Mouse (Mus musculus): ENCODE results near the gene Tmem107.
A peak's percentile ranks its signal among the peaks of the same experiment; 100 is the strongest.

The Tmem107 gene

DNA sequence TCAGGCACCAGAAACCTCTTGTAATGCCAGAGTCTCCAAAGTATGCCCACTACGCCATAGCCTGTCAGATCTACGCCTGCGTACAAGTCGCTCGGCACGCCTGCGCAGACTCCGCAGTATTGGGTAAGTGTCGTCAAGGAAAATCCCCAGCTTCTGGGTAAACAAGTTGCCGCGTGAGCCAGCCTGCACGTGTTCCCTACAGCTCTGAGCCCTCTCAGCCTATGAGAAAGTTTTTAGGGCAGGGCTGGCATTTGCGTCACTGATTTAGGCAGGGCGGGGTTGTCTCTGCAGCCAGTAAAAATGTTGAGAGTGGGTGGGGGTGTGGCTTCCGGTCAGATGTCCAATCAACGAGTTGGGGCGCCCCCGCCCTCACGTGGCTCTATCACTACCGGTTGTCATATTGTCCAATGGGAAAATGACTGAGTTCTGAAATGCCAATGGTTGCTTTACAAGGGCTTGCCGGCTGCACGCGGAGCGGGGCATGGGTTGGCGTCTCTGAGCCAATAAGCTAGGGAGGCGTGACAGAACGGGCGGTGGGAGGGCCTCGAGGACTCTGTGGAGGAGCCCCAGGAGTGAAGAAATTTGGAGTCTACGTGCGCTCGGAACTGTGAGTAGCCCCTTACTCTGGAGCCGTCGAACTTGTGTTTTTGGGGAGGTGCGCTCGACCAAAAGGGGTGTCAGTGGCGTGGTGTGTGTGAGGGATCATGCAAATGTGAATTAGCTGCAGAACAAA is 24.3 kb downstream of the Tmem107 start, which contains the start of gene Per1:
Gene Per1 (plus strand): TSS at position 521 of the 733 bp plus-strand sequence.
- DNase-seq, result peak; percentile 98 to 100

GRCm38 (mm10) chr11:69095511-69096231 is 25.1 kb downstream of the Tmem107 start:
- peak in 1 of 2 experiments; percentile 42 for DNase-seq

DNA sequence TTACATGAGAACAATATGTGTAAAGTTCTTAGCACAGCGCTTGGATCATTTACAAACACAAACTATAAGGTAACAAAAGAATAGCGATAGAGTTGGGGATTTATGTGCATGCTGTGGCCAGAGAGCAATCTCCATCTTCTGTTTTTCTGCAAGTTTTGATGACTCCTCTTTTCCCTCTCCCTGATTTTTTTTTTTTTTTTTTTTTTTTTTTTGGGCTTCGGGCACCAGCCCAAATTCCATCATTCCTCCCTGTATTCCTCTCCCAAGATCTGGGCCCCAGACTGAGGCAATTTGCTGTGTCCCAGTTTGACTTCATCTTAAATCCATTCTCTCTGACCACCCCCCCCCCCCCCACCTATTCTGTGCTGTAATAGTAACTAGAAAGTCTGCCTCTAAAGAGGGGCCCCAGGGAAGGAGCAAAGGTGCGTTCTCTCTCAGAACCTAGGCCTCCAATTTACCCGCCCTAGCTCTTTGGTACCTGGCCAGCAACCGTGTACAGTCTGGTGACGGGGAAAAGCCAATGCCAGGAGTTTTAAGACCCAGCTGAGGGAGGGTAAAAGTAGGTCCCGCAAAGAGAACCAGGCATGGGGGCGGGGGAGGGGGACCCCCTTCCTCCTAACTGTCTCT is 25.9 kb downstream of the Tmem107 start:
- no peak for DNase-seq

DNA sequence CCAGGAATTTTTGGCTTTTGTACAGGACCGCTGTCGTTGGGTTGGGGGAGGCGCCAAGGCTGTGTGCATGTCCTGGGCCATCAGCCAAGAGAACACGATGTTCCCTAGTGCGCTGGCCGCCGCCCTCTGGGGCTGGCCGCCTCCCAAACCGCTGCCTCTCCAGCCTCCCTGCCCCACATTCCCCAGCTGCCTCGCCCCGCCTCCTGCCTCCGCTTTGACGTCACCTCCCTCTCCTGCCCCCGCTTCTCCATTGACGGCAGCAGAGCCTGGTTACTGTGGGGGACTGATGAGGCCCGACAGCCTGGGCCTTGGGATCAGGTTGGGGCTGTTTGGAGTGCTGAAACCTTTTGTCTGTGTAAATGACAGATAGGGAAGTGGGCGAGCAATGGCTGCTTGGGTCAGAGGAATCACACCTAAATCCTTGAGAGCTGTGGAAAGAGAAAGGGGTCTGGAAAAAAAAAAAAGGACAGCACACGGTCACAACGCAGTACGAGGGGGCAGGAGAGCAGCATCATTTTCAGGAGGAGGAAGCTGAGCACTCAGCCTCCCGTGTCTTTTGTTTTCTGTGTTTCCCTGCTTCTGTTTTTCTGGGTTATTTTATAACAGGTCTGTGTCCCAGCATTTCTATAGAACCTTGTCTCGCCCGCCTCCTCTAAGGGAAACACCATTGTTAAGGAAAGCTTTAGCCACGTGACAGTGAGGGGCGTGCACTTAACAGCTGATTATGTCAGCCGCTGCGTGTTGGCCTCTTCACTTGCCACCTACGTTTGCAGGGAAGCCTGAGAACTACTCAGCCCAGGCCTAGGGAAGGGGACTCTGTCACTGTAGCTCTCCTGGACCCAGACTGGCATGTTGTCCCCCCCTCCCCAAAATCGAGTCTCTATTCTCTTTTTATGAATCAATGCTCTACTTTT is 26.6 kb downstream of the Tmem107 start:
- peak; percentile 87 to 94 for DNase-seq

DNA sequence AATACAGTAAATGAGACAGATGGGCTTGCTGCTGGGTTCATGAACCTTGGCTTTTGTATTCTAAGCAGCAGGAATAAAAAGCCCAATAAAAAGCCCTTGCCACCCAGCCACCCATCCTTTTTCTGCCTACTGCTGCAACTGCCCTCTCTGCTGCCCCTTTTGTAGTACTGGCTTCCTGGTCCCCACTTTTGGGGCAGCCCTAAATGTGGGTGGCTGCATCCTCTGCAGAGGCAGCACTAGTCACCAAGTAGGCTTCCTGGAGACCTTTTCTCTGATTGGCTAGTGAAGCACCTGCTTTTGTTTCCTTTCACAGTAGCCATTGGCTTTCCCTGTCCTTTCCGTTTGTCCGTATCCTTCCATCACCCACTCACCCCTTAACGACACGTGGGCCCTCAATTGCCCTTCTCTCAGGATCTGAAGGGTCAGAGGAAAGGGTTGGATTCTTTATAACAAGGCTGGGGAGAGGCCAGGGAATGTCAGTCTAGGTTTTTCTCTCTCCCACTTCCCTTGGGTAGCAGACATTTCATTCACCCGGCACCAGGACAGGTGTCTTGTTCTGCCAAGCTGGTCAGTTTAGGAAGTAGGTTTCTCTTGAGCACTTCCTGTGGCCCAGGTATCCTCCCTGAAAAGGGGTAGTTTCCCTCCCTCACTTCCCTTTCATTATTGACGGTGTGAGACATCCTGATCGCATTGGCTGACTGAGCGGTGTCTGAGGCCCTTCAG is 27.6 kb downstream of the Tmem107 start:
- DNase-seq, result no peak

DNA sequence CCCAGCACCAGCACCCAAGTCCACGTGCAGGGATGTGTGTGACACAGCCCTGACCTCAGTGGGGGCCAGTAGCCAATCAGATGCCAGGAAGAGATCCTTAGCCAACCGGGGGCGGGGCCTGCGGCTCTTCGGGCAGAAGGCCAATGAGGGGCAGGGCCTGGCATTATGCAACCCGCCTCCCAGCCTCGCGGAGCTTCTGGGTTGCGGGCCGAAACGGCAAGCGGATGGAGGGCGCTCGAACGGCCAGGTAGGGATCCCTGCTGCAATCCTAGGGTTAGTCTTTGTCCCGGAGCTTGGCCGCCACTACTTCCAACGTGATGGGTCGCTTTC is 28.1 kb downstream of the Tmem107 start:
- peak; percentile 98 to 99 for DNase-seq

DNA sequence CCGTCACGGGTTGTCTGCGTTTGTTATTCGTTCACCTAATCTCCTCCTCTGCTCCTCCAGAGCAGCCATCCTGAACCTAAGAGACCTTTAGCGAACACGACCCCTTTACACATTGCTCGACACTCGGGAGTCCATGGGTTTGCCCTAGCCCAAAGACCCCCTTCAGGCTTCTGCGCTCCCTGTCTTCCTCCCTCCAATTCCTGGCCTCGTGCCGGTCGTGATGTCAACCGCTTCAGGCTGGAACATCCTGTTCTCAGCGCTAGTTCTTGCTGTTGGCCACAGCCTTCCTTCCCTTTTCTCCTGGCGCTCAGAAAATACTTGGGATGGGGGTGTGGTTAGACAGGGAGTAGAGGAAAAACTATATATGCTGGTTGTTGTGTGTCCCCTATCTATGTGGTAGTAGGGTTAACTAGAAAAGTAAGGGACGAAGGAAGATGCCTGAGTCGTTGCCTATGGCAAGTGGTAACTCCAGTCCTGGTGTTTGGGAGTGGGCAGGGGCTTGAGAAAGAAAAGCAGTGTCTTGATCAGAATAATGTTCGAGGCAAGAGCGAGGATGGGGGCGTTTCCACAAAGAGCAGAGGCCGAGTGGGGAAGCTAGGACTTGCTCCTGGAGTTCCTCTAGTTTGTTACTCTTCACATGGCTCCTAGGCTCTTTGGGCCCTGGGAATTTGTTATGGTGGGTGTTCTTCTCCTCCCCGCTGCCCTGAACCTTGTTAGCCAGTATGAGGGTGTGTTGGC is 28.7 kb downstream of the Tmem107 start:
- DNase-seq, result peak; percentile 79 to 84

- DNase-seq, result peak; percentile 93 to 97
Observed at GRCm38 (mm10) chr11:69099915-69100345, 29.3 kb downstream of the Tmem107 start.

DNA sequence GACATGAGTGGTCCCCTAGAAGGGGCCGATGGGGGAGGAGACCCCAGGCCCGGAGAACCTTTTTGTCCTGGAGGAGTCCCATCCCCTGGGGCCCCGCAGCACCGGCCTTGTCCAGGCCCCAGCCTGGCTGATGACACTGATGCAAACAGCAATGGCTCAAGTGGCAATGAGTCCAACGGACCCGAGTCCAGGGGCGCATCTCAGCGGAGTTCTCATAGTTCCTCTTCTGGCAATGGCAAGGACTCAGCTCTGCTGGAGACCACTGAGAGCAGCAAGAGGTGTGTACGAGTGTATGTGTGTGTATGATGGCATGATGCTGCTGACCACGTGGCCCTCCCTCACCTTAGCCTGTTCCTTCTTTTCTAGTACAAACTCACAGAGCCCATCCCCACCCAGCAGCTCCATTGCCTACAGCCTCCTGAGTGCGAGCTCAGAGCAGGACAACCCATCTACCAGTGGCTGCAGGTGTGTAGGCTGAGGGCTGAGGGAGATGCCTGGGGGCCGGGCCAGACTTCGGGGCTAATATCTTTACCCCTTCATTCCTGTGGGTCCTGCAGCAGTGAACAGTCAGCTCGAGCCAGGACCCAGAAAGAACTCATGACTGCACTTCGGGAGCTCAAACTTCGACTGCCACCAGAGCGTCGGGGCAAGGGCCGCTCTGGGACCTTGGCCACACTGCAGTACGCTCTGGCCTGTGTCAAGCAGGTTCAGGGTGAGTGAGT is 30.2 kb downstream of the Tmem107 start:
- peak; percentile 30 to 43 for DNase-seq

- peak in 1 of 2 experiments; percentile 34 for DNase-seq
Observed at GRCm38 (mm10) chr11:69101604-69102402, 31.2 kb downstream of the Tmem107 start.

GRCm38 (mm10) chr11:69102403-69102725 is 31.8 kb downstream of the Tmem107 start:
- peak; percentile 51 to 76 for DNase-seq

- DNase-seq, result no peak
Observed at GRCm38 (mm10) chr11:69103121-69103520, 32.5 kb downstream of the Tmem107 start.

DNA sequence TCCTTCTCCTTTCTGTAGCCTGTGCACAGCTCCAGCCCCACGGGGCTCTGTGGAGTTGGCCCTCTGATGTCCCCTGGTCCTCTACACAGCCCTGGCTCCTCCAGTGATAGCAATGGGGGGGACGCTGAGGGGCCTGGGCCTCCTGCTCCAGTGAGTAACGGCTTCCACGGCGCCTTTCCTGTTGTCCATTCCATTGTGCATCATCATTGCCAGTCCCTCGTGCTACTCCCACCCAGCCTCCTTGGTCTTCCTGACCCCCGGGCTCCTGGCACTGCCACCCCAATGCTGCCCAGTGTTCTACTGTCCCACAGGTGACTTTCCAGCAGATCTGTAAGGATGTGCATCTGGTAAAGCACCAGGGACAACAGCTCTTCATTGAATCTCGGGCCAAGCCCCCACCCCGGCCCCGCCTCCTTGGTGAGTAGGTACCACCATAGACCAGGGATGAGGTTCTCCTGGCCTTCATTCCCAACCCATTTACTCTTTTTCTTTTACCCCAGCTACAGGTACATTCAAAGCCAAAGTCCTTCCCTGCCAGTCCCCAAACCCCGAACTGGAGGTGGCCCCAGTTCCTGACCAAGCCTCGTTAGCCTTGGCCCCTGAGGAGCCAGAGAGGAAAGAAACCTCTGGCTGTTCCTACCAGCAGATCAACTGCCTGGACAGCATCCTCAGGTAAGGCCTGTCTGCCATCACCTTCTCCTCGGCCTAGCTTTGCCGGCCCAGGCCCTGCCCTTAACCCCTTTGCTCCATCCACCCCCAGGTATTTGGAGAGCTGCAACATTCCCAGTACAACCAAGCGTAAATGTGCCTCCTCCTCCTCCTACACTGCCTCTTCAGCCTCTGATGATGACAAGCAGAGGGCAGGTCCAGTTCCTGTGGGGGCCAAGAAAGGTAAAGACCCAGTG is 33.2 kb downstream of the Tmem107 start:
- no peak for DNase-seq

- DNase-seq, result peak in 1 of 2 experiments; percentile 21
Observed at GRCm38 (mm10) chr11:69104487-69104886, 33.9 kb downstream of the Tmem107 start.

GRCm38 (mm10) chr11:69105227-69105626 is 34.6 kb downstream of the Tmem107 start:
- DNase-seq, result no peak

DNA sequence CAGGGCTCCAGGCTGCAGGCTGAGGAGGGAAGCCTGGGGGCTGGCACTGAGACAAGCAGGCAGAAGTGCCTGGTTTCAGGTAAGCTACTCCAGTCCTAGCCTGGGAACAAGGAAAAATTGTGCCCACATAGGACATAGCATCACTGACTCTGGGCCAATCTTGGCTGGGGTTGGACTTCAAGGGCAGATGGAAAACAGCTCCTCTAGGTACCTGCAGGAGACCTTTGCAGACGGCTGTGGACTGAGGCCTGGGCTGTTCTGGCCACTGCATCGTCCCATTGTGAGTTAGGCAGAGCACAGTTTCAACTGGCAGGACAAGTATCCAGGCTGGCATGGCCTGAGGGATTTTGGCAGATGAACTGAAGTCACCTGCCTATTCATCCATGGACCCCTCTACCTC is 35.2 kb downstream of the Tmem107 start:
- no peak for DNase-seq

GRCm38 (mm10) chr11:69106299-69106698 is 35.7 kb downstream of the Tmem107 start:
- DNase-seq, result no peak

DNA sequence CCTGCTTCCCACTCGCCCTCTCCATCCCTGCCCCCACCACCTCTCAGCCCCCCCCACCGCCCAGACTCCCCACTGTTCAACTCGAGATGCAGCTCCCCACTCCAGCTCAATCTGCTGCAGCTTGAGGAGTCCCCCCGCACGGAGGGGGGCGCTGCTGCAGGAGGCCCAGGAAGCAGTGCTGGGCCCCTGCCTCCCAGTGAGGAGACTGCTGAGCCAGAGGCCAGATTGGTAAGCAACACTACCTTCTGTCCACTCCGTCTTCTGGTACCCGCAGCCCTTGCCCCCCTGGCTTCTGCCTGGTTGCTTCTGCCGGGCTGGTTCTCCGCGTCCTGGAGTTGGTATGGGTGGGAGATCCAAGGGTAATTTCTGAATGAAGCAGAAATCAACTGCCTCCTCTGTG is 36.2 kb downstream of the Tmem107 start:
- DNase-seq, result no peak

DNA sequence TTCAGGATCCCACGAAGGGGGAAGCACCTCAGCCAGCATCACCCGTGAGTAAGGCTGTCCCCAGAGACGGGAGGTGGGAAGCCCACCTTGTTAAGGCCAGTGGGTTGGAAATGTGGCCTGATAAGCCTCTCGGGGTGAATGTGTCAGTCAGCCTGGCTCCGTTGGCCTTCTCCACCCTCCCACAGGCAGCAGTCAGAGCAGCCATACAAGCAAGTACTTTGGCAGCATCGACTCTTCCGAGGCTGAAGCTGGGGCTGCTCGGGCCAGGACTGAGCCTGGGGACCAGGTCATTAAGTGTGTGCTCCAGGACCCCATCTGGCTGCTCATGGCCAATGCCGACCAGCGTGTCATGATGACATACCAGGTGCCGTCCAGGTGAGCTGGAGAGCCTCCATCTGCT is 37.1 kb downstream of the Tmem107 start:
- DNase-seq, result no peak

All from cerebellum, adult 18-20 months (tissue).